Mouse (Mus musculus) thymus, postnatal 14 days (tissue): ENCODE results near the gene Baz2a.
"Not testable (repeated sequence)": the region's sequence is repeated elsewhere in the genome, so short reads cannot be mapped to it uniquely, and the experiment has no call there.

Experiments used
- DNase-seq: peaks from one replicate; pipeline ENCODE4 v3.0.0; 2021

The Baz2a gene

DNA sequence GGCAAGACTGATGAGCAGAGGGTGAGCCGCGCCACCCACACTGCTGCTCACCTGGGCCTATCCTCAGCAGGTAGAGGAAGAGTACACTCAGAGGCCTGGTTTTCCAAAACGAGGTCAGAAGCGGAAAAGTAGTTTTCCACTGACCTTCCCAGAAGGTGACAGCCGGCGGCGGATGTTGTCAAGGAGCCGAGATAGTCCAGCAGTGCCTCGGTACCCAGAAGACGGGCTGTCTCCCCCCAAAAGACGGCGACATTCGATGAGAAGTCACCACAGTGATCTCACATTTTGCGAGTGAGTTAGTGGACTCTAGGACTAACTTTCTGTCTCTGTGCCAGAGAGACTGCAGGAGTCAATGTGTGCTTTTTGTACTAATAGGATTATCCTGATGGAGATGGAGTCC, 34.6 kb downstream of the Baz2a start:
- DNase-seq, result no peak

DNA sequence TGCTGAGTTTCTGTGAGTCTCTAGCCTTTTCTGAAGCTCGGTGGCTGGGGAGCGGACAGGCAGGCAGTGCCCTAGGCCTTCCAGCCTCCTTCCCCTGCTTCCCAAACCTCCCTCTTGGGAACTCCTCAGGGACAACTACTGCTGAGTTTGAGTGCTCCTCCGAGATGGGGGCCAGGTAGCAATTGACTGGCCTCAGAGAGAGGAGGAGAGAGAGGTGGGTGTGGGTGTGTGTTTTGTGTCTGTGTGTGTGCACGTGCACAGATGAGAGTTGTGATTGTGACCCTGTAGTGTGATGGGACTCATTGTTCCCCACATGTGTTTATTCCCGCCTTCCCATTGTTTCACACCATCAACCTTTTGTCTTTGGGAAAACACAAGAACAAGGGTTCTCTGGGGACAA, 36.1 kb downstream of the Baz2a start:
- DNase-seq, result no peak

DNA sequence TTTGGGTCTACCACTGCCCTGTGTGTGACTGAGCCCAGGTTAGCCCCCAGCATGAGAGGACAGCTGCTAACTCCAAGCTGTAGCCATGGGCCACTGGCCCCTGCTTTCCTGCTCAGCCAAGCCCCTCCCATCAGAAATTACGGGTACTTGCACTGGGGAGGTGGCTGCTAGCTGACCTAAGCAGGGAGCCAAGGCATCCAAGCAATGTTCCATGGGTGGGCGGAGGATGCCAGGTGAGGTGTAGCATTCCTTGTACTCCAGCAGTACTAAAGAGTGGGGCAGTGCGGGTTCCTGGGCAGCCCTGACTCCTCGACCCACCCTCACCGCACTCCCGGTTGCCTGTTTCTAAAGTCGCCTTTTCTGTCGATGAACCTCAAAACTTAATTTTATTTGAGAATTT, 36.8 kb downstream of the Baz2a start:
- no peak for DNase-seq

DNA sequence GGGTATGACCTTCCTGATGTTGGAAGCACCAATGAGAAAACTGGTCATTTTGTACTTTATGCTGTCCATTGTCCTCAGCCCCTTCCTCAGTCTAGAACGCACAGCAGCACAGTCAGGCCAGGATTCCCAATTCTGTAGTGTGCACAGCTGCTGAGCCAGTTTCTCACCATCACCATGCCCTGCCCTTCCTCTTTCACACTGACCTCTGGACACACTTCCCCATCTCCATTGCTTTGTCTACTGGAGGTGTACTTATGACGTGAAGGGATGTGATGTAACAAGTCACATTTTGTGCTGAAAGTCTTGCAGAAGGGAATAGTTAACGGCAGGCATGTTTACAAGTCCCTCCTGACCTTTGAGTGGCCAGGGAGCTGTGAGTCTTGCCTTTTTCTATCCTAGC, 39.9 kb downstream of the Baz2a start:
- DNase-seq, result no peak

DNA sequence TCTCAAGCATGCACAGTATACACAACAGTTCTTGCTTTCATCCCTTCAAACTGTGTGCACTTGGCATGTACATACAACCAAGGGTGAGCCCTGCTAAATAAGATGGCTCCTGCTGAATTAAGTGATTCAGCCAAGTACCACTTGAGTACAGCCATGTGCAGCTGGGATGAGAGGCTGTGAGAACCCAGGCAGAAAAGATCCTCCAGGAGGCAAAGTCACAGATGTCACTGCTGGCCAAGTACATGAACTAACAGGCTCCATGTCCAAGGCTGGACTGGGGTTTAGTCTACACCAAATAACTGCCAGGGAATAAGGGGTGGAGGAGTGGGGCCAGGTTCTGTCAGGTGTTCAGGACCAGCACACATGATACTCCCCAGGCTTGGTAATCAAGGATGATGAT, 40.4 kb downstream of the Baz2a start:
- DNase-seq, result no peak

DNA sequence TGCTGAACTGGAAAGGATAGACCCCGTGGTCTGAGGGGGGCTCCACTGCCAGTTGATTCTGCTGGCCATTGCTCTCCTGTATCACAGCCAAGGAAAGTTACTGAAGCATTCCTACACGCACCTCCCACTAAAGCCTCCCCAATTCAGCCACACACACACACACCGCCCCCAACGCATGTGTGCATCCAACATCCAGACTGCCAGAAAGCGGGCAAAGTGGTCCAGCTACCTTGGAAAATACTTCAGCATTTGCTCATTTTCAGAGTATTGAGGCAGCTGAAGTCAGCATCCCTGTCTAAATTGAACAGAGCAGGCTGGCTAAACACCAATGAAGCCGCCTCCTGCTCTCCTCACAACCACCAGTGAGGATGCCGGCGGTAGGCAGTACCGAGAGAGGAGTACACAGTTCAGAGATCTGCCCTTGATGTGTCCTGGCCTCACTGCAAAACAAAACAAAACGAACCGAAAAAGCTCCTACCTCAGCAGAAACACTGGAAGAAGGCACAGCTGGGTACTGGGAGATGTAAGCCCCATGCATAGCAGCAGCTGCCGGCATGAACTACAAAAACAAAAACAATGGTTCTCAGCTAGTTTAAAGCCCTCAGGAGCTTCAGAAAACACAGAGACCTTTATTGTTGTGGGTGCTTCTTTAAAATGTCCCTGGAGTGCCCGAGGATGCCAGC, 42.4 kb downstream of the Baz2a start:
- DNase-seq, result no peak

DNA sequence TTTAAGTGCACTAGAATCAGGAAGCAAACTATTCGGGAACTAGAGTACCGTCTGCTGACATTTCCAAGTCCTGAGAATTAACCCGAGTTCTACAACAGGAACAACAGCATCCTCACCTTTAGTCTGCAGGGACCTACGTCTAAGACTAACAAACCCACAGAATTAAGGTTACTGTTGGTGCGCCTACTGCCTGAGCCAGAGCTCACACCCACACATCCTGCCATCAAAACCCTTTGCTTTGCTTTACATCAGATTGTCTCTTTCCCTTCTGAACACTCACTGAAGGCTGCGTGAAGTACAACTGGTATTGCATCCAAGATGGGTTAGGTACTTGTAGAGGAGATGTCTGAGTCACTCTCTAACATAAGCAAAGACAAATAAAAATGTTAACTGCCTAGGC, 44.0 kb downstream of the Baz2a start:
- peak; percentile 37 for DNase-seq

DNA sequence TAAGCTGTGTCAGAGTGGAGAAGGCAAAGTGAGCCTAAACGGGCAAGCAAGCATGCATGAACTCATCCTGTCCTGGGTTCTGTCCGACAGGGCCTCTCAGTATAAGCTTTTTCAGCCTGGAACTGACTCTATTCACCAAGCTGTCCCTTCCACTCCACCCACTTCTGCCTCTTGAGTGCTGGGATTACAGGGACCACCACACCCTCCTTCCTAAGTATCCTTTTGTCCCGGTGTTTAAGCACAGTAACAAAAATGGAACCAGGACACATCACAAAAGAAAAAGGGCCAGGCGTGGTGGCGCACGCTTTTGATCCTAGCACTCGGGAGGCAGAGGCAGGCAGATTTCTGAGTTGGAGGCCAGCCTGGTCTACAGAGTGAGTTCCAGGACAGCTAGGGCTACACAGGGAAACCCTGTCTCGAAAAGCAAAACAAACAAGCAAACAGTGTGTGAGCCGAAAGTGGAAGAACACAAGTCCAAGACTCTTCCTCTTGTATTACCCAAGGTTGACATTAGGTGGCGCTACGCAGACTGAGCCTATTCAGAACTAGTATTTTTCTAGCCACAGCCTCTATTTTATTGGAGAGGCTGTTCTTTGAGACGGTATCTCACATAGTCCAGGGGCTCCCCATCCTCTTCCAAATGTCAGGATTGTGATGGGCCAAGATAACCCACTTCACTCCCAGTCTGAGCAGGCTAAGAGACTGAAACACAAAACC, 49.0 kb downstream of the Baz2a start:
- peak; percentile 61 for DNase-seq

DNA sequence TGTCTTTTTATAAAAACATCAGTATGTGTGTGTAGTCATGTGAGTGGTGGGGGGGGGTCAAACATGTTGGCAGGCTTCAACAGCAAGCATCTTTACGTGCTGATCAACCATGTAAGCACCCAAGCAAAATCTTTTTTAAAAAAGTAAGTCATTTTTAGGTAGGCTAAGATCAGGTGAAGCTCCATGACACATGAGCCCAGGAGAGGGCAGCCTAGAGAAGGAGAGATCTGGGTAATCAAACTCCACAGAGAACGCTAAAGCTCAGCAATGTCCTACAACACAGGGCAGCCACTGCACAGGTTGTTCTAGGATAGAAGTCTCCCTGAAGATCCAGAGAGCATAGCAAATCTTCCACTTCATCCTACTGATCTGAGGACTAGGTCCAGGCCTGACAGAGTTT, 50.8 kb downstream of the Baz2a start:
- DNase-seq, result peak; percentile 26

DNA sequence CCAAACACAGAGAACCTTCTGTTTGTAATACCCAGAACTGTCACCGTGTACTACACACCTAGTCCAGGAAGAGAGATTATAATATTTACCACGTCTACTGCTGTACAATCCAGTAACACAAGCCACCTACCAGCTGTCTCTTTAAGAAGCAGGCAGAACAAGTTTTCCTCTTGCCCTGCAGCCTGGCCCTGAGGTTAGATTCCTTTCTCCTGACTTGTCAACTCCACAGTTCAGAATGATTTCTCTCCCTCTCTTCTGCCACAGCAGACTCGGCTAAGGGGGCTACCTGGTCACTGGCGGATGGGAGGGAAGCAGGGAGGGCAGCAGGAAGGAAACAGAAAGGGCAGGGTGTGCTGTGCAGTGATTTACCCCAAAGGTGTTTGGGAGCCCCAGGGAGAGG, 52.3 kb downstream of the Baz2a start:
- no peak for DNase-seq

DNA sequence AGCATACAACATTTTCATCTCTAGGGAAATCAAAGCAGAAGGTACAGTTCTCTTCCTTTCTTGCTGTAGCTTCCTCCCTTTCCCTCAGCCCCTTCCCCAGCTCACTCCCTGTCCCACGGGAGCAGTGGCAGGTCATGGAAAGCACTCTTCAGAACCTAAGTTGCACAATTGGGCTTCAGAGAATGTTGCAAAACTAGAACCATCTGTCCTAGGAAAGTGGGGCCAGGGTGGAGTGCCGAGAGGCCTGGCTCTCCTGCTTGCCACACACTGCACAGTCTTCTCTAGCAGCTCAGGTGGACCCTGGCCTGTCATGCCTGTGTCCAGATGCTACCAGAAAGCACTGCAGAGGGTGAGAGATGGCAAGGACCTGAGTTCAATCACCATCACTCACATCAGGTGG, 53.6 kb downstream of the Baz2a start:
- DNase-seq, result no peak

DNA sequence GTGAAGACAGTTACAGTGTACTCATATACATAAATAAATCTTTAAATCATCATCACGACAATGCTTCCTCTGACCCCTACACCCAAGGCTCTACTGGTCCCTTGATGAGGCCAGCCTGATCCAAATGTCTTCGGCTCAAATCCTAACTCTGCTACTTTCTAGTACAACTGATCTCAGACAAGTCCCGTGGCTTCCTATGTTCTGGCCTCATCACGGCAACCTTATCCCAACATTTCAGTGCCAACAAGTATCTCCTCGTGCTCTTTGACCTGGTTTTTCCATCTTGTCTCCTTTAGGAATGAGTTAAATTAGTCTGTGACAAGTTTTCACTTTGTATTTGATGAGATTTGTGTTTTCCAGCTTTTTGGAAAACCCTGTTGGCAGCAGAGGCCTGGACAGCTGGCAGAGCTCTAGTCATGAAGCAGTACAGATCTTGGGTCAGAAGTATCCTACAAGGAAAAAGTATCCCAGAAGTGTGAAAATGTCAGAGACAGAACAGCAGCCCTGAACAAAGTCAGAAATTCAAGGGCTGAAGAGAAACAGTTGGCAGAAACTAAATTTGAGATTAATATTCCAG, 57.5 kb downstream of the Baz2a start:
- DNase-seq, result no peak

DNA sequence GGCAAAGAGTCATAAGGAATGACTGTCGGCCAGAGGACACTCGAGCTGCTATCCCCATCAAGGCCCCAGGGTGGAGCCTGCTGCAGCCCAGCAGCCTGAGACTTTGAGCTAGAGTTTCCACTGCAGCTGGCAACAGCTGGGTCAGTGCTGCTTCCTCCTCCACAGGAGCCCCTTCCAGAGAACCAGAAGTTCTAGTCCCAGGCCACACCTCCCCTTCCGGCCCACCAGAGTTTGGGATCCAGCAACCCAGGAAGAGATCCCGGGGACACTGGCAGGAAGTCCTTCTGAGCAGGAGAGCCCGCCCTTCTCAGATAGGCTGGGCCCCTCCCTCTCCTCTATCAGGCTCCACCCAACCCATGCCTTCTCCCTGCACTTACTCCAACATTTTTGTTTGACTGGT, 58.2 kb downstream of the Baz2a start:
- DNase-seq, result peak; percentile 38

DNA sequence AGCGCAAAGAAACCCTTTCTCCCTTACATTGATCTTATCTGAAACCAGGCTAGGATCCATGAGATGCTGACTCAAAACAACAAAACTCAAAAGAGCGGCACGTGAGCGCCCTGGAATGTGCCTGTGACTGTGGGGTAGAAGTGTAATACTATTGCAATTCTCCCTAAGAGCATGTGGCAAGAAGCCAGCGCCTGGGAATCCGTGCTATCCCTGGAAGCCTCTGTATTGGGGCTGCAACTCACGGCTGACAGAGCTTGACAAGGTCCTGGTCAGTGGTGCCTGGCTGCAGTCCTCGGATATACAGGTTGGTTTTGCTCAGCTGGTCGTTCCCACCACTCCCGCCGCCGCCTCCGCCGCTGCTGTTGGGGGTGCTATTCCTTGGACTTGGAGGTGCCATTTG, 59.6 kb downstream of the Baz2a start:
- DNase-seq, result no peak

DNA sequence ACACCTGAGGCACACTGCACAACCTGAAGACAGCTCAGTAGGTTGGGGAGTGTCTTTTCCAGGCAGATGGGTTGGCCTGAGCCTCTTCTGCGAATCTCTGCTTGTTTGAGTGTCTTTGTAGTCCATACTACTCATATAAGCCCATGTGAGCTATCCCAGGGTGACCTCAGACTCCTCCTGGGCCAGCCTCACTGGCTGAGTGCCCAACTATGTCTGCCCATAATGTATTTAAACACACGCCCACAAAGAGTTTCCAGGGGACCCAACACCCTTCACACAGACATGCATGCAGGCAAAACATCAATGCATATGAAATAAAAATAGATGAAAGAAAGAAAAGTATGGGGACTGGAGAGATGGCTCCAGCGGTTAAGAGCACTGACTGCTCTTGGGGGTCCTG, 62.6 kb downstream of the Baz2a start:
- no peak for DNase-seq

DNA sequence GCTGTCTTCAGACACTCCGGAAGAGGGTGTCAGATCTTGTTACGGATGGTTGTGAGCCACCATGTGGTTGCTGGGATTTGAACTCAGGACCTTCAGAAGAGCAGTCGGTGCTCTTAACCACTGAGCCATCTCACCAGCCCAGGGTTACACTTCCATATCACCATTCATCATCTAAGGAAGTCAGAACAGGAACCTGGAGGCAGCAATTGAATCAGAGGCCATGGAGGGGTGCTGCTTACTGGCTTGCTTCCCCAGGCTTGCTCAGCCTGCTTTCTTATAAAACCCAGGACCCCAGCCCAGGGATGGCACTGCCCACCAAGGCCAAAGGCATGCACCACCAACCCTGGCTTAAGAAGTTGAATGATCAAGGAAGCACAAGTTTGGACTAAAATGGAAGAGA, 74.3 kb downstream of the Baz2a start:
- DNase-seq, result not testable (repeated sequence)

DNA sequence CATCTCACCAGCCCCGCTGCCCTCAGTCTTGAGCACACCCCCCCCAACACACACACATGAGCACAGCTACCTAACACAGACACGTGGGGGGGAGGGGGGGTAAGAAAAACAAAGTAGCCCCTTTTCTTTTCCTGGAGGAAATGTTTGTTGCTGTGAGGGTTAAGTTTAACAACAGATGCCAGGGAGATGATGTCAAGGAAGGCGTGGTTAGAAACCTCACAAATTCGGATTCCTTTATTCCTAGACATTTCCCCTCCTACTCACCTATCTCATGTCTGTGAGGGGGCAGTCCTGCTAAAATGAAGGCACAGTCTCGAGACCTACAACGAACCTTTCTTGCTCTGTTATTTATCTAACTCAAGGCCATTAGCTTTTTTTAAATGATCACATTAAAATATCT, 75.7 kb downstream of the Baz2a start:
- no peak for DNase-seq

DNA sequence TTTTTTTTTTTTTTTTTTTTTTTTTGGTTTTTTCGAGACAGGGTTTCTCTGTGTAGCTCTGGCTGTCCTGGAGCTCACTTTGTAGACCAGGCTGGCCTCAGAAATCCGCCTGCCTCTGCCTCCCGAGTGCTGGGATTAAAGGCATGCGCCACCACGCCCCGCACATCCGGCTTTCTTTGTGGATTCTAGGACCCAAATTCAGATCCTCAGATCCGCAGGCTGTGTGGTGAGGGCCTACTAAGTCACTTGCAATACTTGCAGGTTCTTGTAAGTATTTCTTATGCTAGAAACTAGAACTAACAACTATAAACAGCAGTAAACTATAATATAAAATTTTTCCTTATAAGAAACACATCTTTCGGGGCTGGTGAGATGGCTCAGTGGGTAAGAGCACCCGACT, 80.0 kb downstream of the Baz2a start:
- not testable (repeated sequence) for DNase-seq

DNA sequence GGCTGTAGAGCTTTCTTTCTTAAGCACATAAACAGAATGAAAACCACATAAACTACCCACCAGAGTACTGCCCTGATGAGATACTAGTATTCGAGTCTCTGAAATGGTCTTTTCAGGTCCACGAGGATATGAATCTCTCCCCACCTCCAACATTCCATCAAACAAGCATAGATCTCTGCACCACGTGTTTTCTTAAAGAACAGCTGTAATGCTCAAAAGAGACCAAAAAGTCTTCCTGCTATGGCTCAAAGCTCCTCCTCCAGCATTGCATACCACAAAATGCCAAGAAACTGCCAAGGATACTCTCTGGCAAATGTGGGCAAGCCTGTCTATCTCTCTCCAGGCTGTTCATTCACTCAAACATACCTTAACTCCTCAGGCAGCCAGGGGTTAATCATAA, 83.9 kb downstream of the Baz2a start:
- DNase-seq, result no peak

DNA sequence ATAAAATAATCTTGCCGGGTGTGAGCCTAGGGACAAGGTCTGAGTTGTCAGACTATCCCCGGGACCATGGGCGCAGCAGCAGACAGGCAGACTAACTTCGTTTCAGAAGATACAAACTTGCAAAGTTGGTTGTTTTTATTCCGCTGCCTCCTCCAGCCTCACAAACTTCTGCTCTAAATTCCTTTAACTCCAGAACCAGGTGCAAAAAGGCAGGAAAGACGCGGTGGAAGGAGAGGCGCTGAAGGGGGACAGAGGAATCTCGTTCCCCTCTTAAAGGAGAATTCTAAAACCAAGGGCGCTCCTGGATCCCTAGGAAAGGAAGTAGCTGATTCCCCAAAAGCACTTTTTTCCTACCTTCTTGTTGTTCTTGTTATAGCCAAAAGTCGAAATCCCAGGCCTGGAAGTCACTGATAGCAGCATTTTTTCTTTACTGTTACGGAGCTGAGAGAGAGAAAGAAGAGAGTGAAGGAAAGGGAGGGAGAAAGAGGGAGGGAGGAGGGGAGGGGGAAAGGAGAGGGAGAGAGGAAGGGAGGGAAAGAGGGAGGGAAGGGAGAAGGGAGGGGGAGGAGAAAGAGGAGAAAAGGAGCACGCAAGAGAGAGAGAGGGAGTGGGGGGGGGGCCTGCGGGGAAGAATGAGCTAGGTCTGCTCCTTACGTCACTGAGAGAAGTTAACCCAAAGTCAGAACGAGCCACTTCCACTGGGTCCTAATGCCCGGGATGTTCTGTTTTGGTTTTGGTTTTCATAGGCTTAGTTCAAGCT, 84.8 kb downstream of the Baz2a start:
- peak; percentile 73 for DNase-seq

DNA sequence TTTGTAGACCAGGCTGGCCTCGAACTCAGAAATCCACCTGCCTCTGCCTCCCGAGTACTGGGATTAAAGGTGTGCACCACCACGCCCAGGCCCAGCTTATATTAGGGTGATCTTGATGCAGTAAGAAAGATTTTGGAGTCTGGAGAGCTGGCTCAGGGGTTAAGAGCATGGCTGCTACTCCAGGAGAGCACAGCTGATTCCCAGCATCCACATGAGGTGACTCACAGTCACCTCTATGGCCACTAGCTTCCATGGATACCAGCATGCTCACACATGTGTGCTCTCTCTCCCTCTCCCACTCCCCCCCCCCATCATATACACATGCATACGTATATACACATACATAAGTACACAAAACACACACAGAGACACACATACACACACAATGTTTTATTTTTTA, 85.9 kb downstream of the Baz2a start:
- DNase-seq, result no peak
